Mouse (Mus musculus): ENCODE results near the gene Chst11. TPM values are rescaled to one million over a fixed set of nuclear protein-coding genes. Genes with fewer than 3 reads are reported as not detected.

Gene Chst11
- polyA plus RNA-seq, 1 experiment = 12.1 TPM

DNA sequence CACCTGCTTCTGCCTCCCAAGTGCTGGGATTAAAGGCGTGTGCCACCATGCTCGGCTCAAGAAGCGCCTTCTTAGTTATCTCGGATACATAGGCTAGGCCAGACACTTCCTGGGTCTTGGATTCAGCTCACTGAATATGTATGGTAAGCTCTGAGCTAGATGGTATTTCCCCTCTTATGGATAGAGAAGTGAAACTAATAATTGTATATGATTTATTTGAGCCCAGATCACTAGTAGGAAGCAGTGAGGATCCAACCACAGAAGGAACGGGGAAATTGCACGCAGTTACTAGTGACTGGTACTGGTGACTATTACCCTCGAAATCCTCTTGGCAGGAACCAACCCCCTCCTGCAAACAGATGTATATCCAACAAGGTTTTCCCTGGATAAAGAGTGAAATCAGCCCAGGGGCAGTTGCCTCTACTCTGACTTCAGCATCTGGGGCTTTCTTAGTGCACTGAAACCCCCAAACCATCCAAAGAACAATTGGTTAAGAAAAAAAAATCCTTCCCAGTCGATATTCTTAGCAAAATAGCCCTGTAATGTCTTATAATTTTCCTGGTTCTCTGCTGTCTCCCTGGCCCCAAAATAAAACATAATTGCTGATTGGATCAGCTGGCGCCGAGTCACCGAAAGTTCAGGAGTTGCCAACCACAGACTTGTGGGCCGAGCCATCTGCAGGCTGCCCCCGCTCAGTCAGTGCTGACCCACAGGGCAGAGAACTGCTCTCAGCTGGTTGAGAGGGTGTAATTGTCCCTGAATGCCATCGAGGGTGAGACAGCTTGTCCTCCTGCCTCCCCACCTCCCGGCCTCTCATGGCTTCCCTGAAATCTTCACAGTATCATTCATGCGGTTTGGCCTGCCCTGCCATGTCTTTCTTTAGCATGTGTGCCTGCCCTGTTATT lies 109.8 kb downstream of the Chst11 start:
- Histone ChIP-seq H3ac (ENCODE audit: control insufficient read depth, insufficient read length) (no peak overlapping the region), H3K27me3 (ENCODE audit: control insufficient read depth, insufficient read depth, insufficient read length) (no peaks in the 10 kb centered on the region), H3K4me2 (ENCODE audit: low read depth) (peak overlapping the region; percentile 92), H3K79me2 (ENCODE audit: control insufficient read depth, insufficient read depth) (no peaks in the 10 kb centered on the region), H3K4me3 (no peak overlapping the region), H3K36me3 (ENCODE audit: control insufficient read depth, insufficient read depth) (no peaks in the 10 kb centered on the region)
- TF ChIP-seq USF1 (IDR thresholded peaks at IDR 0.05; ENCODE audit: low read depth) = peak; percentile 3
- peak; percentile 49 for TF ChIP-seq TCF3 (IDR thresholded peaks at IDR 0.05; ENCODE audit: insufficient read length, low read depth)
- TF ChIP-seq MYOG (IDR thresholded peaks at IDR 0.05; ENCODE audit: control insufficient read depth in 1 of 3, insufficient read depth in 1 of 3, insufficient read length in 2 of 3, low read depth in 2 of 3) = peak; percentile 79 to 94 (median 81)
- no peak for TF ChIP-seq MAX (IDR thresholded peaks at IDR 0.05; ENCODE audit: low read depth)
- peak; percentile 62 for TF ChIP-seq POLR2A (IDR thresholded peaks at IDR 0.05; ENCODE audit: insufficient read length, low read depth)
- no peak for TF ChIP-seq REST (IDR thresholded peaks at IDR 0.05; ENCODE audit: insufficient read depth, insufficient read length)
- TF ChIP-seq POLR2AphosphoS2 (IDR thresholded peaks at IDR 0.05; ENCODE audit: insufficient read length, low read depth) = no peak
- peak in 2 of 3 experiments; percentile 66 to 92 for TF ChIP-seq MYOD1 (IDR thresholded peaks at IDR 0.05; ENCODE audit: control insufficient read depth in 1 of 3, insufficient read length in 2 of 3, low read depth in 2 of 3)
- TF ChIP-seq TCF12 (IDR thresholded peaks at IDR 0.05; ENCODE audit: insufficient read depth, poor library complexity, severe bottlenecking) = peak; percentile 77
- no peak for TF ChIP-seq E2F4 (IDR thresholded peaks at IDR 0.05; ENCODE audit: insufficient read depth)
- TF ChIP-seq CEBPB (IDR thresholded peaks at IDR 0.05; ENCODE audit: insufficient read depth, poor library complexity, severe bottlenecking) = 0 out of 2 replicates have a peak, but pooled peaks have one; percentile 17
- no peak for TF ChIP-seq SRF (IDR thresholded peaks at IDR 0.05; ENCODE audit: control insufficient read depth, insufficient read length, low read depth)

- H3K4me3 ChIP-seq = no peak overlapping the region
- TF ChIP-seq MAX (IDR thresholded peaks at IDR 0.05; ENCODE audit: low read depth) = no peak
- no peak for TF ChIP-seq REST (IDR thresholded peaks at IDR 0.05; ENCODE audit: insufficient read depth, insufficient read length)
- no peak for TF ChIP-seq POLR2AphosphoS2 (IDR thresholded peaks at IDR 0.05; ENCODE audit: insufficient read length, low read depth)
- no peak for TF ChIP-seq TCF3 (IDR thresholded peaks at IDR 0.05; ENCODE audit: insufficient read length, low read depth)
- TF ChIP-seq CEBPB (IDR thresholded peaks at IDR 0.05; ENCODE audit: insufficient read depth, poor library complexity, severe bottlenecking) = no peak
- no peak for TF ChIP-seq E2F4 (IDR thresholded peaks at IDR 0.05; ENCODE audit: insufficient read depth)
- no peak for TF ChIP-seq MYOG (IDR thresholded peaks at IDR 0.05; ENCODE audit: control insufficient read depth in 1 of 3, insufficient read depth in 1 of 3, insufficient read length in 2 of 3, low read depth in 2 of 3)
- TF ChIP-seq TCF12 (IDR thresholded peaks at IDR 0.05; ENCODE audit: insufficient read depth, poor library complexity, severe bottlenecking) = no peak
- TF ChIP-seq POLR2A (IDR thresholded peaks at IDR 0.05; ENCODE audit: insufficient read length, low read depth) = no peak
- TF ChIP-seq MYOD1 (IDR thresholded peaks at IDR 0.05; ENCODE audit: control insufficient read depth in 1 of 3, insufficient read length in 2 of 3, low read depth in 2 of 3) = no peak
- TF ChIP-seq SRF (IDR thresholded peaks at IDR 0.05; ENCODE audit: control insufficient read depth, insufficient read length, low read depth) = no peak
- TF ChIP-seq USF1 (IDR thresholded peaks at IDR 0.05; ENCODE audit: low read depth) = no peak
- no peak overlapping the region for H3ac ChIP-seq (ENCODE audit: control insufficient read depth, insufficient read length)
- no peaks in the 10 kb centered on the region for H3K36me3 ChIP-seq (ENCODE audit: control insufficient read depth, insufficient read depth)
- no peaks in the 10 kb centered on the region for H3K79me2 ChIP-seq (ENCODE audit: control insufficient read depth, insufficient read depth)
- no peaks in the 10 kb centered on the region for H3K27me3 ChIP-seq (ENCODE audit: control insufficient read depth, insufficient read depth, insufficient read length)
- no peak overlapping the region for H3K4me2 ChIP-seq (ENCODE audit: low read depth)
Observed at GRCm38 (mm10) chr10:83096257-83096656, 111.0 kb downstream of the Chst11 start.

GRCm38 (mm10) chr10:83098940-83099339 lies 113.6 kb downstream of the Chst11 start:
- H3K27me3 ChIP-seq (ENCODE audit: control insufficient read depth, insufficient read depth, insufficient read length) = no peaks in the 10 kb centered on the region
- H3K36me3 ChIP-seq (ENCODE audit: control insufficient read depth, insufficient read depth) = no peaks in the 10 kb centered on the region
- H3K4me2 ChIP-seq (ENCODE audit: low read depth) = no peak overlapping the region
- no peak overlapping the region for H3ac ChIP-seq (ENCODE audit: control insufficient read depth, insufficient read length)
- TF ChIP-seq CEBPB (IDR thresholded peaks at IDR 0.05; ENCODE audit: insufficient read depth, poor library complexity, severe bottlenecking) (no peak), MAX (IDR thresholded peaks at IDR 0.05; ENCODE audit: low read depth) (no peak), MYOD1 (IDR thresholded peaks at IDR 0.05; ENCODE audit: control insufficient read depth in 1 of 3, insufficient read length in 2 of 3, low read depth in 2 of 3) (no peak), POLR2A (IDR thresholded peaks at IDR 0.05; ENCODE audit: insufficient read length, low read depth) (no peak), MYOG (IDR thresholded peaks at IDR 0.05; ENCODE audit: control insufficient read depth in 1 of 3, insufficient read depth in 1 of 3, insufficient read length in 2 of 3, low read depth in 2 of 3) (no peak), E2F4 (IDR thresholded peaks at IDR 0.05; ENCODE audit: insufficient read depth) (no peak), USF1 (IDR thresholded peaks at IDR 0.05; ENCODE audit: low read depth) (no peak), POLR2AphosphoS2 (IDR thresholded peaks at IDR 0.05; ENCODE audit: insufficient read length, low read depth) (no peak), REST (IDR thresholded peaks at IDR 0.05; ENCODE audit: insufficient read depth, insufficient read length) (no peak), TCF12 (IDR thresholded peaks at IDR 0.05; ENCODE audit: insufficient read depth, poor library complexity, severe bottlenecking) (no peak), TCF3 (IDR thresholded peaks at IDR 0.05; ENCODE audit: insufficient read length, low read depth) (no peak), SRF (IDR thresholded peaks at IDR 0.05; ENCODE audit: control insufficient read depth, insufficient read length, low read depth) (no peak)
- no peaks in the 10 kb centered on the region for H3K79me2 ChIP-seq (ENCODE audit: control insufficient read depth, insufficient read depth)
- H3K4me3 ChIP-seq = no peak overlapping the region

GRCm38 (mm10) chr10:83099669-83100068 lies 114.4 kb downstream of the Chst11 start:
- Histone ChIP-seq H3K36me3 (ENCODE audit: control insufficient read depth, insufficient read depth) (no peaks in the 10 kb centered on the region), H3K4me2 (ENCODE audit: low read depth) (no peak overlapping the region), H3K79me2 (ENCODE audit: control insufficient read depth, insufficient read depth) (no peaks in the 10 kb centered on the region), H3K27me3 (ENCODE audit: control insufficient read depth, insufficient read depth, insufficient read length) (no peaks in the 10 kb centered on the region), H3ac (ENCODE audit: control insufficient read depth, insufficient read length) (no peak overlapping the region), H3K4me3 (no peak overlapping the region)
- TF ChIP-seq TCF12 (IDR thresholded peaks at IDR 0.05; ENCODE audit: insufficient read depth, poor library complexity, severe bottlenecking) = no peak
- no peak for TF ChIP-seq MYOD1 (IDR thresholded peaks at IDR 0.05; ENCODE audit: control insufficient read depth in 1 of 3, insufficient read length in 2 of 3, low read depth in 2 of 3)
- TF ChIP-seq MYOG (IDR thresholded peaks at IDR 0.05; ENCODE audit: control insufficient read depth in 1 of 3, insufficient read depth in 1 of 3, insufficient read length in 2 of 3, low read depth in 2 of 3) = no peak
- TF ChIP-seq POLR2AphosphoS2 (IDR thresholded peaks at IDR 0.05; ENCODE audit: insufficient read length, low read depth) = no peak
- no peak for TF ChIP-seq SRF (IDR thresholded peaks at IDR 0.05; ENCODE audit: control insufficient read depth, insufficient read length, low read depth)

Measured in myocyte (in vitro differentiated cells).